Mouse (Mus musculus): ENCODE measurements around the gene Klk1b16. TPM values are rescaled to one million over a fixed set of nuclear protein-coding genes. Genes with fewer than 3 reads are reported as not detected.
"Not testable (repeated sequence)": the region's sequence is repeated elsewhere in the genome, so short reads cannot be mapped to it uniquely, and the experiment has no call there.

Gene Klk1b16
- not detected for polyA plus RNA-seq (2017; shearing (Covaris generic))

DNA sequence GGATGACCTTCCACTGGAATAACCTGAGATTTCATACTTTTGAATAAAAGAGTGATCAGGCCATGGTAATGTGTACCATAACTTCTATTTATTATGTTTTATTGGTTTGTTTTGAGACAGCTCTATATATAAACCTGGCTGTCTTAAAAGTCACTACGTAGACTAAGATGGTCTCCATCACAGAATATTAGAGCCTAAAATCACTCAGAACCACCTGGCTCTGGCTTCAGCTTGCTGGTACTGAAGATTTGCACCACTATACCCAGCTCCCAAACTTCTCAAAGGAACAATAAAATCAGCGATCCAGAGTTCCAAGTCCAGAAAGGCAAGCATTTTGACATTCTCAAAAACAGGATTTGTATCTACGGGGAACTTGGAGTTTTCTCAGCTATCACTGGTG, at the start of gene Klk1b16:
Gene Klk1b16, plus strand, starts transcription at position 301 of the 400 bp plus-strand sequence.
- ATAC-seq: no peak

DNA sequence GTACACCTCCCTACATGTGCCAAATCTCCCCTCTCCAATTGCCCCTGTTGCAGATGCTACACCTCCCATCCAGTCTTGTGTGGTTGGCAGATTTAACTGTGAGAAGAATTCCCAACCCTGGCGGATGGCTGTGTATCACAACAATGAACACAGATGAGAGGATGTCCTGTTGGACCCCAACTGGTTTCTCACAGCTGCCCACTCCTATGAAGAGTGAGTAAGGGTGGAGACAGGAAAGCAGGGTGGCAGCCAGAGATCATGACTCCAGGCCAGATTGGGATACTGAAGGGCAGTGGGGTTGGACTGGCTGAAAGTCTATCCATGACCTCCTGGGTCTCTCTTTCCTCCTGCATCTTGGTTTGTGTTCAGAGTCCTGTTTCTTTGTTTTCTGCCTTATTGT, 40.5 kb upstream of the Klk1b16 start:
- no peak for ATAC-seq

DNA sequence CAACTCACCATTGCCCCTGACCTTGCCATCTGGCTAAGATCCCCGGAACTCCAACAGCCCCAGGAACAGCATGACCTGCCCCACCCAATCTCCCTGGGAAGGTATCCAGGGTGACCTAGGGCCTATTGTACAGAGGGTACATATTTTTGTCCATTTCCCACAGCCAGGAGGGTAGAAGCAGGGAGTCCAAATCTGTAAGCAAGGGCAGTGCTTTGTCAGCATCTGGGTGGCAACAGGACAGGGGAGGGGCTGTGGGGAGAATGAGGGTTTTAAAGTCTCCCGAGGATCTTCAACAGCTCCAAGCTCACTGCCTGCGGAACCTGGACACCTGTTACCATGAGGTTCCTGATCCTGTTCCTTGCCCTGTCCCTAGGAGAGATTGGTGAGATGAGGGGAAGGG, 34.5 kb upstream of the Klk1b16 start, which contains the start of gene Klk1b21:
Gene Klk1b21, plus strand, starts transcription at position 301 of the 400 bp plus-strand sequence.
- not testable (repeated sequence) for ATAC-seq

DNA sequence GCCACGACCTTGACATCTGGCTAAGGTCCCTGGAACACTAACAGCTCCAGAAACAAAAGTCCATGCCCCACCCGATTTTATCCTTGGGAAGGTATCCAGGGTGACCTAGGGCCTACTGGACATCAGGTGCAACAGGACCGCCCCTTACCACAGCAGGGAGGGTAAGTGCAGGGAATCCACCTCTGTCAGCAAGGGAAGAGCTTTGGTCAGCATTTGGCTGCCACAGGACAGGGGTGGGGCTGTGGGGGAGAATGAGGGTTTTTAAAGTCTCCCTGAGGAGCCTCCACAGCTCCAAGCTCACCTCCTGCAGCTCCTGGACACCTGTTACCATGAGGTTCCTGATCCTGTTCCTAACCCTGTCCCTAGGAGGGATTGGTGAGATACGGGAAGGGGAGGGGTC, 24.2 kb upstream of the Klk1b16 start, which contains the start of gene Klk1b22:
Gene Klk1b22, plus strand, starts transcription at position 301 of the 400 bp plus-strand sequence.
- no peak for ATAC-seq

DNA sequence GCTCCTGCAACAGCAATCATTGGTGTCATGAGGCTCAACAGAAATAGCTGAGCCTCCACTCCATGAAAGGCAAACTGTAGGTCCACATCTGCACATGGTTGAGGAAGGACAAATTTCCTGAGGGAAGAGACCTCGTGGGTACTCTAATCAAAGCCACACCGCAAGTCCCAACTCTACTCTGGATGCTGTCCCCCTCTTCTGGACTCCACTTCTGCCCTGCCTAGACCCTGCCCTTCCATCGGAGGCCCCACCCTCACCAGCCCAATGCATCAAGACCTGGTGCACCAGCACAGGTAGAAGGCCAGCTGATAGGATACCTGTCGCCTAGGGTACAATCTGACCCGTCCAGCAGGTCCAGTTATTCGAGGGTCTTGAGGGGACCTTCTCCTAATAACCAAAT, 13.1 kb upstream of the Klk1b16 start:
- no peak for ATAC-seq

DNA sequence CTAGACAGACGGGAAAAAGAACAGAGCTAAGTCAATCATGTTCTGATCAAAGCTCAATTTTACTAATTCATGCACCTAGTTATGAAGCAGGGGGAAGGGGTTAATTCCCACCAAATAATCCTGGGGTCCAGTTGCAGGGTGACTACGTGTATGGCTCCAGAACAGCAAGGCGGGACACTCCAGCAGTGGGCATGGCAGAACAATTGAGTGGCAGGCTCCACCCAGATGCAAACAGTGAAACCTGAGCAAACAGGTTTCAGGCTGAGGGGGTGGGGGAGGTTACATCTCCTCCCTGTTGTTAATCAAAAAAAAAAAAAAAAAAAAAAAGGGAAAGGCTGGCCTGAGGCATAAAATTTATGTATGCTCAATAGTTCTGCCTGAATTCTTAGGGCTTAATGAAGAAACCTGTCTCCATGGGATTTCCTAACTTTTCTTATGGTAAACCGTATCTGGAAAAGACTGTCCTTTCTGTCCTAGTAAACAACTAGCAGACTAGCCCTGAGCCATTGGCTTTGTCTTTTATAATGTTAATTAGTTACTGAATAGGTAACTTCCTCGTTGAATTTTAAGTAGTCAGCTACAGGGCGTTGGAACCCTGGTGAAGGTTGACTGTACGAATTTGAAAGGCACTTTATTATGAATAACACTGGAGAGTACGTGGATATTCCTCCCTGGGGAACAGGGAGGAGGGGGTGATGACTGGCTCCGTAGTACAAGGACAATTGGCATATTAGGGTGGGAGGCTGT, 42.9 kb downstream of the Klk1b16 start:
- no peak for ATAC-seq

DNA sequence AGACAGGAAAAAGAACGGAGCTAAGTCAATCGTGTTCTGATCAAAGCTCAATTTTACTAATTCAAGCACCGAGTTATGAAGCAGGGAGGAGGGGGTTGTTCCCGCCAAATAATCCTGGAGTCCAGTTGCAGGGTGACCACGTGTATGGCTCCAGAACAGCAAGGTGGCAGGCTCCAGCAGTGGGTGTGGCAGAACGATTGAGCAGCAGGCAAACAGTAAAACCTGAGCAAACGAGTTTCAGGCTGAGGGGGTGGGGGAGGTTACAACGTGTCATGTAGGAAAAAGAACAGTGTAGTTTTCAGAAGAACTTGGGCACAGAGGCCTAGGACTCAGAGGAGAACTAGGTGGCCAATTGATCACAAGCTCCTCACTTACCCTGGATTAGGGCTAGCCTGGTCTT, 49.9 kb downstream of the Klk1b16 start:
- ATAC-seq: not testable (repeated sequence)

DNA sequence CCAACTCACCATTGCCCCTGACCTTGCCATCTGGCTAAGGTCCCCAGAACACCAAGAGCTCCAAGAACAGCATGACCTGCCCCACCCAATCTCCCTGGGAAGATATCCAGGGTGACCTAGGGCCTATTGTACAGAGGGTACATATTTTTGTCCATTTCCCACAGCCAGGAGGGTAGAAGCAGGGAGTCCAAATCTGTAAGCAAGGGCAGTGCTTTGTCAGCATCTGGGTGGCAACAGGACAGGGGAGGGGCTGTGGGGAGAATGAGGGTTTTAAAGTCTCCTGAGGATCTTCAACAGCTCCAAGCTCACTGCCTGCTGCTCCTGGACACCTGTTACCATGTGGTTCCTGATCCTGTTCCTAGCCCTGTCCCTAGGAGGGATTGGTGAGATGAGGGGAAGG, 51.4 kb downstream of the Klk1b16 start, which contains the start of gene Klk1b24:
Gene Klk1b24, plus strand, starts transcription at position 301 of the 400 bp plus-strand sequence.
- not testable (repeated sequence) for ATAC-seq

Other genes with a start within 250 kb of the Klk1b16 start
- gene Klk15, start 203.0 kb upstream of the Klk1b16 start, polyA plus RNA-seq (2017; shearing (Covaris generic)): not detected
- gene Klk1b8, start 186.1 kb upstream of the Klk1b16 start, polyA plus RNA-seq (2017; shearing (Covaris generic)): not detected
- not detected for gene Klk1b1, start 170.0 kb upstream of the Klk1b16 start, polyA plus RNA-seq (2017; shearing (Covaris generic))
- not detected for gene Klk1b9, start 160.7 kb upstream of the Klk1b16 start, polyA plus RNA-seq (2017; shearing (Covaris generic))
- not detected for gene Klk1b11, start 140.9 kb upstream of the Klk1b16 start, polyA plus RNA-seq (2017; shearing (Covaris generic))
- not detected for gene Klk1b26, start 124.6 kb upstream of the Klk1b16 start, polyA plus RNA-seq (2017; shearing (Covaris generic))
- 1 to 10 TPM; 1.2 to 3.9 TPM for gene Klk1b27, start 84.5 kb upstream of the Klk1b16 start, polyA plus RNA-seq (2017; shearing (Covaris generic))
- not detected for gene Klk1b21, start 34.4 kb upstream of the Klk1b16 start, polyA plus RNA-seq (2017; shearing (Covaris generic))
- gene Klk1b22, start 24.1 kb upstream of the Klk1b16 start, polyA plus RNA-seq (2017; shearing (Covaris generic)): not detected
- gene Klk1b24, start 51.5 kb downstream of the Klk1b16 start, polyA plus RNA-seq (2017; shearing (Covaris generic)): not detected
- not detected for gene Klk1b3, start 61.4 kb downstream of the Klk1b16 start, polyA plus RNA-seq (2017; shearing (Covaris generic))
- not detected for gene Klk1b4, start 70.7 kb downstream of the Klk1b16 start, polyA plus RNA-seq (2017; shearing (Covaris generic))
- not detected for gene Klk1b5, start 79.2 kb downstream of the Klk1b16 start, polyA plus RNA-seq (2017; shearing (Covaris generic))
- gene Klk1, start 88.6 kb downstream of the Klk1b16 start, polyA plus RNA-seq (2017; shearing (Covaris generic)): not detected
- not detected for gene Gm36864, start 99.4 kb downstream of the Klk1b16 start, polyA plus RNA-seq (2017; shearing (Covaris generic))
- gene 1700028J19Rik, start 109.9 kb downstream of the Klk1b16 start, polyA plus RNA-seq (2017; shearing (Covaris generic)): 1 to 10 TPM; 1.0 to 1.7 TPM
- gene 2410002F23Rik, start 110.0 kb downstream of the Klk1b16 start, polyA plus RNA-seq (2017; shearing (Covaris generic)): 10 to 100 TPM; 74.0 to 88.7 TPM
- gene Acp4, start 120.6 kb downstream of the Klk1b16 start, polyA plus RNA-seq (2017; shearing (Covaris generic)): not detected
- gene Gm15517, start 124.7 kb downstream of the Klk1b16 start, polyA plus RNA-seq (2017; shearing (Covaris generic)): not detected
- gene Clec11a, start 170.1 kb downstream of the Klk1b16 start, polyA plus RNA-seq (2017; shearing (Covaris generic)): under 1 TPM; 0.51 to 0.73 TPM
- gene Shank1, start 173.5 kb downstream of the Klk1b16 start, polyA plus RNA-seq (2017; shearing (Covaris generic)): not detected
- not detected for gene Syt3, start 247.3 kb downstream of the Klk1b16 start, polyA plus RNA-seq (2017; shearing (Covaris generic))
- under 1 TPM; 0.59 to 0.66 TPM for gene 1700008O03Rik, start 249.1 kb downstream of the Klk1b16 start, polyA plus RNA-seq (2017; shearing (Covaris generic))